Mouse (Mus musculus) limb, embryonic 14.5 days (tissue): ENCODE measurements around the gene Ovol2. TPM values are rescaled to one million over a fixed set of nuclear protein-coding genes. Genes with fewer than 3 reads are reported as not detected.

ENCODE experiments used
- ATAC-seq: fragments of 200-750 bp; cut with Nextera tagmentation; 2 replicates; pipeline ENCODE4 v1.8.0; 2017; ENCODE audit warnings: low read depth, moderate number of reproducible peaks, moderate TSS enrichment; ENCODE audit not compliant: low FRiP score
- DNase-seq: peaks from one replicate; pipeline ENCODE4 v3.0.0-alpha.2; 2015; ENCODE audit warnings: low spot score
- H3K27ac ChIP-seq: fragments of 300-500 bp; sonication (generic); replicated peaks from 2 replicates; pipeline ENCODE4 v1.5.1; 2014; ENCODE audit warnings: low read depth, mild to moderate bottlenecking, low read length, moderate library complexity, mixed read lengths
- H3K27me3 ChIP-seq: fragments of 300-500 bp; sonication (generic); 2 replicates; pipeline ENCODE4 v1.6.1; 2014; ENCODE audit warnings: low read length, mixed read lengths; ENCODE audit not compliant: control insufficient read depth, insufficient read depth
- H3K36me3 ChIP-seq: fragments of 300-500 bp; sonication (generic); 2 replicates; pipeline ENCODE4 v1.6.1; 2014; ENCODE audit warnings: mild to moderate bottlenecking, low read length, moderate library complexity, mixed read lengths; ENCODE audit not compliant: control insufficient read depth, insufficient read depth
- H3K4me1 ChIP-seq: fragments of 300-500 bp; sonication (generic); 2 replicates; pipeline ENCODE4 v1.6.1; 2014; ENCODE audit warnings: antibody characterized with exemption, low read length, mixed read lengths; ENCODE audit not compliant: control insufficient read depth, insufficient read depth
- H3K4me2 ChIP-seq: fragments of 300-500 bp; sonication (generic); replicated peaks from 2 replicates; pipeline ENCODE4 v1.6.1; 2014; ENCODE audit warnings: low read depth, mild to moderate bottlenecking, low read length, moderate library complexity; ENCODE audit not compliant: severe bottlenecking
- H3K4me3 ChIP-seq: fragments of 300-500 bp; sonication (generic); replicated peaks from 2 replicates; pipeline ENCODE4 v1.5.1; 2014; ENCODE audit warnings: low read length
- H3K9ac ChIP-seq: fragments of 300-500 bp; sonication (generic); 2 replicates; pipeline ENCODE4 v1.6.1; 2014; ENCODE audit warnings: mild to moderate bottlenecking, low read depth, low read length, moderate library complexity; ENCODE audit not compliant: severe bottlenecking
- H3K9me3 ChIP-seq: fragments of 300-500 bp; sonication (generic); 2 replicates; pipeline ENCODE4 v1.6.1; 2016; ENCODE audit warnings: low read length; ENCODE audit not compliant: control insufficient read depth
- POLR2A ChIP-seq: fragments of 200-500 bp; IDR thresholded peaks from 2 replicates; pipeline ENCODE4 v1.8.0; 2012; ENCODE audit warnings: inconsistent platforms, mild to moderate bottlenecking, moderate library complexity, borderline replicate concordance; ENCODE audit not compliant: insufficient read depth, insufficient read length; ENCODE audit errors: extremely low read depth
- WGBS: fragments of 180-500 bp; shearing (Covaris S2); extraction: QIAGEN DNeasy Blood & Tissue Kit; methylation state at CpG from one replicate; pipeline ENCODE4 v1.1.7; 2014; 5-methylcytosine and 5-hydroxymethylcytosine counted together
- polyA plus RNA-seq, 2 experiments: library from polyadenylated mRNA; depleted of rRNA in 1 of 2; stranded (reverse) in 1 of 2; unstranded in 1 of 2; fragments of >200 nt; fragmentation: Nextera tagmentation in 1 of 2; extraction: Ambion mirVana in 1 of 2; gene quantifications; 2 replicates each; pipeline versions ENCODE4 v1.2.1 to v1.2.3; 2012 to 2014

Ovol2 gene
- polyA plus RNA-seq, 2 experiments: 1.8 to 2.9 TPM

GRCm38 (mm10) chr2:144281417-144281816 lies 50.5 kb downstream of the Ovol2 start:
- H3K4me3 ChIP-seq: no peak overlapping the region
- H3K27me3 ChIP-seq: no peaks in the 10 kb centered on the region
- no peak overlapping the region for H3K4me2 ChIP-seq
- WGBS: 51% methylated on average over 3 of the region's 3 CpGs
- no peaks in the 10 kb centered on the region for H3K4me1 ChIP-seq
- H3K9me3 ChIP-seq: no peaks in the 10 kb centered on the region
- H3K9ac ChIP-seq: no peak overlapping the region
- H3K27ac ChIP-seq: no peak overlapping the region
- peaks cover 28% of the 10 kb centered on the region for H3K36me3 ChIP-seq
- TF ChIP-seq POLR2A: no peak
- DNase-seq (no peak), ATAC-seq (no peak)

GRCm38 (mm10) chr2:144280568-144280967 lies 51.4 kb downstream of the Ovol2 start:
- Histone ChIP-seq H3K4me1 (no peaks in the 10 kb centered on the region), H3K27ac (no peak overlapping the region), H3K4me3 (no peak overlapping the region), H3K9ac (no peak overlapping the region), H3K36me3 (peaks cover 29% of the 10 kb centered on the region), H3K4me2 (no peak overlapping the region), H3K9me3 (no peaks in the 10 kb centered on the region), H3K27me3 (no peaks in the 10 kb centered on the region)
- DNase-seq (no peak), ATAC-seq (no peak)
- TF ChIP-seq POLR2A: no peak
- 74% methylated on average over 3 of the region's 3 CpGs for WGBS

GRCm38 (mm10) chr2:144279742-144280141 lies 52.2 kb downstream of the Ovol2 start:
- H3K4me3 ChIP-seq: no peak overlapping the region
- no peaks in the 10 kb centered on the region for H3K27me3 ChIP-seq
- no peak overlapping the region for H3K9ac ChIP-seq
- ATAC-seq: no peak
- H3K36me3 ChIP-seq: peaks cover 29% of the 10 kb centered on the region
- no peaks in the 10 kb centered on the region for H3K9me3 ChIP-seq
- TF ChIP-seq POLR2A: no peak
- no peak overlapping the region for H3K4me2 ChIP-seq
- no peak for DNase-seq
- no peak overlapping the region for H3K27ac ChIP-seq
- no peaks in the 10 kb centered on the region; the same call in 1 of the 2 replicates for H3K4me1 ChIP-seq
- whole genome bisulfite sequencing: 88% methylated on average over 5 of the region's 5 CpGs

GRCm38 (mm10) chr2:144276885-144277284 lies 55.1 kb downstream of the Ovol2 start:
- Histone ChIP-seq H3K36me3 (peaks cover 29% of the 10 kb centered on the region), H3K9me3 (no peaks in the 10 kb centered on the region), H3K9ac (no peak overlapping the region), H3K27me3 (no peaks in the 10 kb centered on the region), H3K4me3 (no peak overlapping the region), H3K27ac (no peak overlapping the region), H3K4me1 (peaks cover 2% of the 10 kb centered on the region; the same call in 1 of the 2 replicates), H3K4me2 (no peak overlapping the region)
- 93% methylated on average over 3 of the region's 3 CpGs for WGBS
- ATAC-seq (no peak), DNase-seq (no peak)
- TF ChIP-seq POLR2A: no peak

GRCm38 (mm10) chr2:144274741-144275140 lies 57.2 kb downstream of the Ovol2 start:
- no peak for TF ChIP-seq POLR2A
- Histone ChIP-seq H3K4me2 (no peak overlapping the region), H3K4me1 (peaks cover 2% of the 10 kb centered on the region; the same call in 1 of the 2 replicates), H3K27me3 (no peaks in the 10 kb centered on the region), H3K9me3 (no peaks in the 10 kb centered on the region), H3K9ac (no peak overlapping the region), H3K4me3 (no peak overlapping the region), H3K36me3 (peaks cover 26% of the 10 kb centered on the region), H3K27ac (no peak overlapping the region)
- no peak for ATAC-seq
- no peak for DNase-seq
- 31% methylated on average over 8 of the region's 8 CpGs for WGBS

GRCm38 (mm10) chr2:144272088-144272487 lies 59.9 kb downstream of the Ovol2 start:
- TF ChIP-seq POLR2A: no peak
- H3K27me3 ChIP-seq: no peaks in the 10 kb centered on the region
- no peak overlapping the region for H3K4me3 ChIP-seq
- H3K27ac ChIP-seq: no peak overlapping the region
- H3K4me2 ChIP-seq: no peak overlapping the region
- H3K9ac ChIP-seq: no peak overlapping the region
- ATAC-seq (no peak), DNase-seq (no peak)
- 89% methylated on average over 12 of the region's 12 CpGs for WGBS
- H3K4me1 ChIP-seq: peaks cover 17% of the 10 kb centered on the region
- no peaks in the 10 kb centered on the region for H3K9me3 ChIP-seq
- peaks cover 9% of the 10 kb centered on the region; the same call in 1 of the 2 replicates for H3K36me3 ChIP-seq
